Mouse (Mus musculus) CD4-positive, CD25-positive, alpha-beta regulatory T cell, adult 2 months (primary cell): ENCODE results near the gene Ascl3.
A peak's percentile ranks its signal among the peaks of the same experiment; 100 is the strongest.

Source experiments
- DNase-seq: peaks from one replicate; pipeline ENCODE4 v3.0.0-alpha.2; 2012; ENCODE audit warnings: low read depth, low spot score

Gene Ascl3

DNA sequence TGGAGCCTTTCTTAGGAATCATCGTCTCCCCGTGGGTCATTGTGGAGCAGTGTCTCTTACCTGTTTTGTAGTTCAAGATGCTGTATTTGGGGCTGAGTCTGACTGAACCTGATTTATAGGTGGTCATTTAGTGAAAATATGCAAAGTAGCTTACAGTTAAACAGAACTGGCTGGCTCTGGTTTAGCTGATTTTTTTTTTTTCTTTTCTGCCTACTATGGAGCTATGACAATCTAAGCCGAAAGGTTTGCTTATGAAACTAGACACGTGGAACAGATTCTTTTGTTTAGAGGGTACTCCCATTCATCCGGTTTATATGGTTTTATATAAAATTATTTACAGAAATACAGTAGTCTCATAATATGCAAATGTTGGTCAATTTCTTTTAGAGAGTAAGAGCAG is at the start of gene Ascl3:
TSS of gene Ascl3 (minus strand) at position 101 of the 400 bp plus-strand sequence.
- no peak for DNase-seq

DNA sequence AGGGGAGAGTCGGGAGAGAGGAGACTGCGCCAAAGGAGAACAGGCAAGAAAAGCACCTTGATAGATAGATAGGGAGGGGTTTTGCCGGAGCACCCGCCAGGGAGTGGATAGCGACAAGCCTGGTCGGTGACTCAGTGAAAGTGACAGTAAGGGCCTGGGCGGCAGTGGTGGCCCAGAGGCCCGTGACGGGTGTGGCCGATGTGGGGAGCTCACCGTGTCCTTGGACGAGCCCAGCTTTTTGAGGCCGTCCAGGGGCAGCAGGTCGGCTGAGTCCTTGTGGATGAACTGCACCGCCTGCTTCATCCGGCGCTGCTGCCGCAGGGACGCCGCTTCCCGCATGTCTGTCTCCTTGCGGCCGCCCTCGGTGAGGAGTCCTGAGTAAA is 49.6 kb upstream of the Ascl3 start:
- DNase-seq, result no peak

DNA sequence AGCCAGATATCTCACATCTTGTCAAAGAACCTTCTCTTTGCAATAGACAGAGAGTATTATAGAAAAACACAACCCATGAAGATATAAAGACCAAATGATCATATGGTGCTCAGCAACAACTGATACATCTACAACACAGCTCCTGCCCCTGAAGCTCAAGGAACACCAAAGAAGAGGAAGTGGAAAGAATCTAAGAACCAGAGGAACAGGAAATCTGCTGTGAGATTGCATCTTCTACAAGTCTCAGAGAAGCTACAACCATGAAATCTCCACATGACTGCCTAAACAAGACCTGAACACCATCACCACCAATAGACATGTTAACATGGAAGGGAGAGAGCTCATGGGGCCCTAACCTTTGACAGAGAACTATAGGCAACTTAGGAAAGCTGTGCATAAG is 40.7 kb upstream of the Ascl3 start:
- DNase-seq, result no peak

DNA sequence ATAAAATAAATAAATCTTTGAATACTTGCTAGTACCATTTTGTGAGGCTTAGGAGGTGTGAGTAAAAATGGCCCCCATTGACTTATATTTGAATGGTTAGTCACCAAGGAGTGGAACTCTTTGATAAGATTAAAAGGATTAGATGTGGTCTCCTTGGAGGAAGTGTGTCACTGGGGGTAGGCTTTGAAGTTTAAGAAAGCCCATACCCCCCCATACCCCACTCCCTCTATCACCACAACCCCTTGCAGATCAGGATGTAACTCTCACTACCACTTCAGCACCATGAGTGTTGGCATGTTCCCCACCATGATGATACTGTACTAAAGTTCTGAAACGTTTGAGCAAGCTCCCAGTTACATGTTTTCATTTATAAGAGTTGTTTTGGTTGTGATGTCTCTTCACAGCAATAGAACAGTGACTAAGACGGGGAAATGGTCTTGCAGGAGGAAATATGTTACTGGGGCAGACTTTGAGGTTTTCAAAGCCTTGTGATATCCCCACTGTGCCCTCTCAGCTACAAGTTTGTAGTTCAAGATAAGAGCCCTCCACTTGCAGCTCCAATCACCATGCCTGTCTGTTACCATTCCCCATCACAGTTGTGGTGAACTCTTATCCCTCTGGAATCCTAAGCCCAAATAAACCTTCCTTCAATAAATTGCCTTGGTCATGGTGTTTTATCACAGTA is 37.3 kb upstream of the Ascl3 start:
- DNase-seq, result no peak

DNA sequence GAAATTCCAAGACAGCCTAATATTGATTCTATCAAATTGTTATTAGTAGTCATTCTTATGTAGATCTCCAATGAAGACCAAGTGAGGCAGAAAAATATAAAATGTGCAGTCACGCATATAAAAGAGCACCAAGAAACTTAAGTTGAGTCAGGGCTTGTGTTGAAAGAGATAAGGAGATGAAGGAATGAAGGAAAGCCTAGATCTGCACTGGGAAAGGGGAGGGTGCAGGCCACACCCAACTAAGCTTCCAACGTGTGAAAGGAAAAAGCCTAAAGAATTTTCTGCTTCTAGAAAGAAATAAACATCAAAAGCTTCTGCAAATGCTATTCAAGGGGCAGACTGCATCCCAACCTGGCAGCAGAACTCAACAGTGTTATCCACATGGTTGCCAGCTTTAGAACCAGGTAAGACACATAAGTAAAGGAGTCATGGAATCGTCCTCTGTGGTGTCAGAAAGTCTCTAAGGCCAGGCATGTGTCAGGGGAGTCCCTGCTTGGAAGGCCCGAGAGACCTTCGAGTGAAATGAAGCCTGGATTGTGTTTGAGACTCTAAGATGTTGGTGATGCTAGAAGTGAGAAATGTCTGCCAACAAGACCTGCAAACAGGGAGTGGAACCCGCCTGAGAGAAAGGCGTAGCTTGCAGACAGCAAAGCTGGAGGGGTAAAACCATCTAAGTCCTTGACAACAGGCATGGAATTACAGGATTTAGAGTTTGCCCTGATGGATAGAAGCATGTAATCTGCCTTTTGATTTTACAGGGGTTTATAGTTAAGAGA is 36.2 kb upstream of the Ascl3 start:
- no peak for DNase-seq

DNA sequence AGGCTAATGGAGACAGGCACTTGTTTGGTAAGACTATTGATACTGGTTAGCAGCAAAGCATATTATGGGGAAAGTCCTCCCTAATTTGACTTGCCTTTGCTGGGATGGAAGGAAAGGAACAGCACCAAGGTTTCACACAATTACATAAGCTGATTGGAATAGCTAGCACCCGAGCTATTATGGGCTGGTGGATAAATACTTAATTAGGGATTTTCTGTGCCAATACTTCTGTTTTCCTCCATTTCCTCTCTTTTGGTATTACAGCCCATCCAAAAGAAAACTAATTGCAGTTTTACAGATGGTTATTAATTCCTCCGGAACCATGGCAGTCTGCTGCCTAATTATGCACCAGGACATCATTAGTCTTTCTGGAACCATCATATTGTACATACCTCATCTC is 32.5 kb upstream of the Ascl3 start:
- no peak for DNase-seq

DNA sequence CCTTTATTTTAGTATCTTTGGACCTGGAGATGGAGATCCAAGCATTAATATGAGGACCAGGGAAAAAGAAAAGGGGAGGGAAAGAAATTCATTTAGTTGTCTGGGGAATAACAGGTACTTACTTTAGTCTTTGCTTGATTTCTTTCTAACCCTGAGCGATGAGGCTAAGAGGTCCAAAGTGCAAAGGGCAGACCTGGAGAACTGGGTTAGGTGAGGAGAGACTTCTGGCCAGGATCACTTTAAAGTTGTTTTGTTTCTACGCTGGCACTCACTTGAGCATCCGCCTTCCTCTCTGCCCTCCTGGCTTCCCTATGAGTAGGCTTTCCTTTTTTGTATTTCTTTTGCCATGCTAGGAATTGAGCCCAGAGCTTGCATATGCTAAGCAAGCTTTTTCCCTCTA is 24.8 kb upstream of the Ascl3 start:
- no peak for DNase-seq

DNA sequence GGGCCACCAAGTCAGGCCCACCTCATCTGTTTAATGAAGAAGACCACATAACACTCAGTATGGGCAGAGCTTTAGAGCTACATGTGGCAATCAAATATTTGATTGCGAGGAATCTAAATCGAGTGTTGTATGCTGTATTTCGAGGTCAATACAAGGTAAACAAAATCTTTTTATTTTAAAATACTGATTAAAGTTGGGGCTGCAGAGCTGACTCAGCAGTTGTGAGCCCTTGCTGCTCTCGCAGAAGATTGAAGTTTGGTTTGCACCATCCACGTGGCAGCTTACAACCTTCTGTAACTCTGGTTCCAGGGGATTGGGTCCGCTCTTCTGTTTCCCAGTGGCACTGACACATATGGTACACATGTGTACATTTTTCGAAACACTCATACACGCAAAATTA is 22.5 kb upstream of the Ascl3 start:
- no peak for DNase-seq

DNA sequence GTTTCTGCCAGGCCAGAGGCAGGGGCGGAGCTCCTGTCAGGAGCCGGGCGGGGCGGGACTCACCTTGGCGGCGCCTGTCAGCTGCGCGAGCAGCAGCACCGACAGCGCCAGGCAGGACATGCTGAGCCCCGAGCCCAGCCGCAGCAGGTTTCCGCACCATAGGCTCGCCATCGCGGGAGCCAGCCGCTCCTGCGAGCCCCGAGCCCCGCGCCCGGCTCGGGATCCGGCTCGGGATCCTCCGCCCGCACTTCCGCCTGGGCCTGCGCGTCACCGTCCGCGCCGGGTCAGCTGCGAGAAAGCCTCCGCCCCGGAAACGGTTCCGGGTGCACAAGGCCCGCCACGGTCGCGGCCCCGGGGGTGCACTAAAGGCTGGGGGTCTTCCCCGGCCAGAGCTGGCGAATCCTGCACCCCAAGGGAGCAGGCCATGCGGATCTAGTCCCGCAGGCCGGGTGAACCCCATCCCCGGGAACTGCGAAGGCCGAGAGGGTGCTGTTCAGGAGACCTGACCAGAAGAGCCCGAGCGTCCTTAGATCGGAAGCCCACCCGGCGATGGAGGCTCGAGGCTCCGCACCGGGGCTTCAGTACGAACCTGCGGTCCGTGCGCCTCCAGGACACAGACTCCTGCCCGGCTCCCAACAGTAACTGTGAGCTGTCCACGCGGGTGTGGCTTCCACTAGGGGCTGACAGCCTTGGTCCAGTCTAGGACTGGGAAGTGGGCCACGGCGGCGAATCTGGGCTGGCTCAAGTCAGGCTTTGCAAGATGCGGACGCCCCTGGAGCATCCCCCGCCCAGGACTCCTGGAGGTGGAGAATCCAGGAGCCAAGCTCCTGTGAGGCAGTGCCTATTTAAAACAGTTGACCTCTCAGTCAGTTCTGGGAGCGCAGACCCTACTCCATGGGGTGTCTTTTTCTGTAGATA is 20.7 kb upstream of the Ascl3 start, which contains the start of gene Tmem9b:
TSS of gene Tmem9b (minus strand) at position 868 of the 918 bp plus-strand sequence.
- peak; percentile 85 for DNase-seq

DNA sequence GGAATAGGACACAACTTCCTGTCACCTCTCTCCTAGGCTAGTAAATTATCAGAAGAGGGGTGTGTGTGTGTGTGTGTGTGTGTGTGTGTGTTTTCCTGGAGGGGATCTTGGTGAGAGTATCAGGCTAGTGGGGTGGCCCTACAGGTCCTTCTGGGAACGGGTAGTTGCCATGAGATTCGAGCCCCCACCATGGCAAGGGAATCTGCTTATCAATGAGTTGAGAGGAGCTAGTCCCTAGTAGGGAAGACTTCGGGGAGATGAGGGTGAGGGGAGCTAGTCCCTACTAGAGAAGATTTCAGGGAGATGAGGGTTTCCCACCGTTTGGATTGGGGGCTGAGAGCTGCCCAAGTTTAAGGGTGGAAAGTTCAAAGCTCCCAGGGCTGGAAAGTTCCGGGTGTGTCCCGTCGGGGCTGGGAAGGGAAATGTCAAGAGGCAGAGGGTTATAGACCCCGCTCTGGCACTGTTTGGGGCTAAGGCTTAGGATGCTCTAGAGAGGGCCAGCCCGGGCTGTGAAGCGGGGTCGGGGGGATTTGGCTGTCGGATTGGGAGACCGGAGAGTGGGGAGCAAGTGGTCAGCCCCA is 20.0 kb upstream of the Ascl3 start:
- DNase-seq, result no peak

DNA sequence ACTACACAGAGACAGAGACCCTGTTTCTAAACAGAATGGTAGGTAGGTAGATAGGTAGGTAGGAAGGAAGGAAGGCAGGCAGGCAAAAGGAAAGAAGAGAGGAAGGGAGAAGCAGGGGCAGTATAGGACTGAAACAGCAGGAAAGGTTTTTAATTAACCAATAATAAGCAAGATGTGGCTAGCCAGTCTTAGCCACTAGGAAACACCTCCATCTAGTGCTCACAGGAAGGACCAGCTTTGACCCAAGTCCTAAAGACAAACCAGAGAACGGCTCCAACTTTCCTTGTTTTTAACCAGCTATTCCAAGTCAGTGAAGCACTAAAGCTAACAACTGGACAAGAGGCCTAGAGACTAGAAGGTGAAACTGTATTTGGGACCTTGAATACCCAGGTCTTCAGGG is 16.2 kb upstream of the Ascl3 start:
- no peak for DNase-seq

DNA sequence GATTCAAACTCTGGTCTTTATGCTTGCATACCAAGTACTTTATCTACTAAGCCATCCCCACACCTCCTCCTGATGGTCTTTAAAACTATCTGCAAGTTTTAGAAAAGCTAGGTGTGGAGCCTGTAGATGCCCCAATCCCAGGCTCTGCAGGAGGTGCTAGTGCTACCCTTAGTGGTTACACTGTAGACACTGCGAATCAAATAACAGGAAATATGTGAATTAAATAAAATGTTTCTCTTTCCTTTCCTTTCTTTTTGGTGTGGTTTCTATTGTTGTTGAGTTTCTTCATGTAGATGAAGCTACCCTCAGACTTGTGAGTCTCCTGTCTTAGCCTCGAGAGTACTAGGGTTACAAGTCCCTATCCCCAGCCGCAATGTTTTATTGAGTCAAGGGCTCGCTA is 10.2 kb upstream of the Ascl3 start:
- peak; percentile 38 for DNase-seq

DNA sequence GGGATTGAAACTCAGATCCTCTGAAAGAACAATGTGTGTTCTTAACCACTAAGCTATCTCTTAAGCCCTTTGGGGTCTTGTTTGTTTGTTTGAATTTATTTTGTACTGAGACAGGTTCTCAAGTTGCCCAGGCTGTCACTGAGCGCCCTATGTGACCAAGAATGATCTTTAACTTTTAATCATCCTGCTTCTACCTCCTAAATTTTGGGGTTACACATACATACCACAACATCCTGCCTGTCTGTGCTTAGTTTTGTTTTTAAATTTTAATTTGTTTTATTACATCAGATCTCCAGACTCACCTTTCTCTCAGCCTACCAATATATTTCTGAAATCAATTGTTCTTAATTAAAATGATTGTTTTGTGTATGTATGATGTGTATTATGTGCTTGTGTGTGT is 9.5 kb upstream of the Ascl3 start:
- peak; percentile 27 for DNase-seq

DNA sequence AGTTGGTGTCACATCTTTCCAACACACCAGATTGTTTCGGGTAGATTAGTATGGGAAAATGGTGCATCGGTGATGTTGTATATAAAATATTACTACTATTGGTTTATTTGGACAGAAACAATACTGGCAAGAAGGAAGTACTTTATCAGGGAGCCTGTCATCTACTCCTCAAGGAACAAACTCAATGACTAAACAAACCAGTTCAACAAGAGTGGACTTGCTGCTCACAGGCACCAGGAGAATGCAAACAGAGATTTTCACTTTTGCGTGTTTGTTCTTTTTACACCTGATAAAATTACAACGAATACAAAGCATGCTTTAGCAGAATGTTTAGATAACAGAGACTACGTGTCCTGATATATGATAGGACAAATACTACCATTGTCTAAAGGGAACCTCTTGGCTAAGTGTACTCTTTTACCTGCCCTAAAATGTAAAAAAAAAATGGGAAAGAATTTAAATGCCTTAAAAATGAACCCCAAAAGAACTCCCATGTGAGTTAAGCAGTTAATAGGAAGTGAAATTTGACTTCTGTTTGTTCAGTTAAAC is 8.4 kb upstream of the Ascl3 start:
- DNase-seq, result no peak

DNA sequence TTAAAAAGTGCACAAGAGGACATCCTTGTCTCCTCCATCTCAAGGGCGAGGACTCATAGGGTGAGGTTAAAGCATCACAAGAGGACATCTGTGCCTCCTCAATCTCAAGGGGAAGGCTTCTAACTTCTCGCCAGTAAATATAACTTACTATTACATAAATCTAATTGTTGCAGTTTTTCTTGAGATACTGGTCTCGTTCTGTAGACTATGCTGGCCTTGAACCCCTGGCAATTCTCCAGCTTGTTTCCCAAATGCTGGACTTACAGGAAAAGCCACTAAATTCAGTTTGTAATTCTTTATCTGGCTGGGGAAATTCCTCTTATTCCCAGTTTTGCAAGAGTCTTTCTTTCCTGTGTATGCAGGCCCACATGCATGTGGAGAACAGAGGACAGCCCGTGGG is 3.3 kb upstream of the Ascl3 start:
- DNase-seq, result no peak

DNA sequence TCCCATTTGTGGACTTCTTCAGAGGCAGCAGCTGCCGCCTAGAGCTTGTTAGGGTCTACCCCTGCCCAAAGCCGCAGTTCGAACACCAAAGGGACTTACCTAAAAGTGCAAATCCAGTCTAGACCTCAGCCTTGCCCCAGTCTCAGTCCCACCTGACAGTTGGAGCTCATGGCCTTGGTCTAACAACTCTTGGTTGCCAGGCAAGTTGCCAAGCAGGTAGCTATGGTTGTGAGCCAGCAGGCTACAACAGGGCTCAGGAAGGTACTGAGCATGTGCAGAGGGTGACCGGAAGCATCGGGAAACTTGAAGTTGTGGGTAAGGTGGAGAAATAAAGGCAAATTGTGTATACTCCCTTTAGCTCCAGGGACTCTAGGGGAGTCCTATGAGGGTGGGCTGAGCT is 7.8 kb downstream of the Ascl3 start, which contains the start of gene BC051019:
TSS of gene BC051019 (minus strand) at position 154 of the 400 bp plus-strand sequence.
- no peak for DNase-seq

DNA sequence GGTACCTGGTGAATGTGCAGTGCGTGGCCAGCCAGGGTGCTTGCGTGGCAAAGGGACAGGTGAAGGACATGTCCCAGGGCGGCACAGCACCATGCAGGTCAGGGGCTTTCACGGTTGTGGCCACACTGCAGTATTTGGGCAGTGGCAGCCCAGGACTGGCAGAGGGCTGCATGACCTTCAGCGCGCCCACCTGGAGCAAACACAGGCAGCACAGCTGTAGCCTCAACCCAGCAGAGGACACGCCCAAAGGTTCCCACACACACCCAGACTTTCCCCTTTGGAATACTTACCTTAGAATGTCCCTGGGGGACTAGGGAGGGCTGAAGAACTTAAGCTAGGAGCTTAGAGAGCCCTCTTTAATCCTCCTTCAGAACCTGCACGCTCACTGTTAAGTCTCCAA is 8.4 kb downstream of the Ascl3 start:
- DNase-seq, result no peak

DNA sequence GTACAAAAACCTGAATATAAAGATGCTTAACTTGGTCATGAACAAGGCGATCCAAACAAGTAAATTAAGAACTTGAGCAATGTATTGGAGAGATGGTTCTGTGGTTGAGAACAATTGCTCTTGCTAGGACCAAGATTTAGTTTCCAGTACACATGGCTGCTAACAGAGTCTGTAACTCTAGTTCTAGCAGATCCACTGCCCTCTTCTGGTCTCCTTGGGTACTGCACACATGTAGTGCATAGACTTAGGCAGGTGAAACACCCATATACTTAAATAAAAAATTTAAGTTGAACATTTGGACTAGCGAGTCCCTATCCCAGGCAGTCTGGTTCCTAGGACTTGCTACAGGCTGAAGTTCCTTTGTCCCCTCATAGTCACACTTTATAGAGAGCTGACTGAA is 8.9 kb downstream of the Ascl3 start:
- DNase-seq, result peak; percentile 45

DNA sequence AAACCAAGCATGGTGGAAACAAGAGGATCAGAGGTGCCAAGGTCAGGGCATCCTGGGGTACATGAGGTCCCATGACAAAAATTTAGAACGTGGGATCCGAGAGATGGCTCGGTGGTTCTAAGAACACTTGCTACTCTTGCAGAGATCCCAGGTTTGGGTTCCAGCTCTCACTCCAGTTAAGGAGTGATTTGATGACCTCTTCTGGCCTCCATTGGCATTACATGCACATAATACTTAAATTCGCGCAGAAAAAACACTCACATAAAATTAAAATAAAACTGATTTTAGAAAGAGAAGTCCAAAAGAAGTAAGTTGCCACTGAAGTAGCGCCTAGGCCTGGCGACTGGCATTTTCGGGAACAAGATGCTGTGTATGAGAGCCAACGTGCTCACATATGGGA is 12.2 kb downstream of the Ascl3 start:
- DNase-seq, result peak; percentile 37

DNA sequence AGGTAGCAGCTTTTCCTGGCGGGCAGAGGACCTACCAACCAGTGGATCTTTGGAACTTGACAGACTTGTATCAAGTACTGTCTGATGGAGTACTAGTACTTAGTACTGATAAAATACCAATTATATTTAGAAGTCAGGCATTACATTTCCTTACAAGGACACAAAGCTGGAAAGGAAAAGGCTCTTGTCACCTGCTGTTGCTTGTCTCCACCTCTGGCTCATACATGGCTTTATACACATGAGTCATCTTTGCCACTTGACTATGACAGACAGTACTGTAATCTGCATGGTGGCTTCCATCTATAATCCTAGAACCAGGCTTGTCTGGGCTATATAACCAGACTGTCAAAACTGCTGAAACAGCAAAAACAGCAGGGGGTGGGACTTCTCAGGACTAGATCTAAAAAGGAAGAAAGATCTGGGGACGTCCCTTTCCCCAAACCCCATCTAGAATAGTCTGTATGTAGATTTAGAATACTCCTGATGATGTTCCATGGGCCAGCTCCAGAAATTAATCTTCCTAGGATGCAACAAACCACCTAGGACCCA is 18.0 kb downstream of the Ascl3 start:
- DNase-seq, result no peak

DNA sequence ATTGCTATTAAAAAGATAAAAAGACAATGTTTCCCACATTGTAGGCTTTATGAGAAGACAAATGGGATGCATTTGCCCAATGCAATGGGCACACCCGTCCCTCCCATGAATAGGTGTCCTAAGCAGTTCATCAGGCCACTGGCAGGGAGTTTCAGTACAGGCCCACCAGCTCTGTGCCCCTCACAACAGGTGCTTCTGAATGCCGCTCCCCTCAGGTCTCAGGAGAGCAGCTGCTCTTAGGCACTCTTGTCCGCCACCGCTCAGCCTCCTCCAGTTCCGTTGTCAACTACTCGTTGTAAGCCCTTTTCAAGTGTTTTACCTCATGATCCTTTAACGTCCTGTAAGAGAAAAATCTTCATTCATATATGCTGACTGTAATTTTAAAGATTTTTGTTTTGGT is 19.3 kb downstream of the Ascl3 start:
- no peak for DNase-seq
